ENCODE assay signal across 12 mouse cellular contexts in genomic region chr16:48326903-48327302, GRCm38 (mm10). TPM values are rescaled to one million over a fixed set of nuclear protein-coding genes. Genes with fewer than 3 reads are reported as not detected.
A peak's percentile ranks its signal among the peaks of the same experiment; 100 is the strongest.
DNase-seq lines count a peak whose midpoint lies in the region; ATAC-seq lines count a peak whose summit lies in the region.
"Had no signal": no experiment of that assay in that cellular context is flagged by ENCODE, and none has a peak within 500 bp of the region (broad histone marks: within the 10 kb centered on the region; RNA-seq: fewer than 3 reads in every experiment).

No protein-coding gene starts in this region.

- 0 out of 2 replicates have a peak, but pooled peaks have one; percentile 17 for ATAC-seq in hindbrain, embryonic 14.5 days (ENCODE audit: low FRiP score)
- ATAC-seq in heart, embryonic 12.5 days (ENCODE audit: insufficient number of reproducible peaks, low FRiP score), result no peak
- no peak for ATAC-seq in midbrain, embryonic 13.5 days
- ATAC-seq: liver, postnatal 0 days had no signal

- 54% methylated on average over 5 of the region's 5 CpGs for WGBS in hindbrain, embryonic 14.5 days
- WGBS in heart, embryonic 12.5 days, result 48% methylated on average over 5 of the region's 5 CpGs
- 83% methylated on average over 5 of the region's 5 CpGs for WGBS in midbrain, embryonic 13.5 days

- H3K27ac ChIP-seq in hindbrain, embryonic 14.5 days, result no peak overlapping the region
- H3K27ac ChIP-seq in heart, embryonic 12.5 days (ENCODE audit: poor library complexity, severe bottlenecking), result no peak overlapping the region
- no peak overlapping the region for H3K27ac ChIP-seq in midbrain, embryonic 13.5 days
- H3K27ac ChIP-seq: limb, embryonic 12.5 days had no signal

- DNase-seq in kidney, postnatal 10 days, result peak; percentile 45
- DNase-seq in kidney, adult 8-10 months, result no peak
- DNase-seq in brain, adult 2 months (ENCODE audit: low read depth, low spot score), result peak; percentile 83
- peak; percentile 20 to 25 for DNase-seq in cerebellum, postnatal 10 days
- DNase-seq in hindbrain, embryonic 14.5 days (ENCODE audit: low spot score), result no peak
- no peak for DNase-seq in gastrocnemius, adult 8-10 months (ENCODE audit: low spot score in 2 of 2)
- DNase-seq: liver, postnatal 0 days had no signal

- no peak overlapping the region for H3K4me2 ChIP-seq in hindbrain, embryonic 14.5 days (replicated peaks)
- H3K4me2 ChIP-seq in heart, embryonic 12.5 days, result no peak overlapping the region
- no peak overlapping the region for H3K4me2 ChIP-seq in midbrain, embryonic 13.5 days (replicated peaks)
- H3K4me2 ChIP-seq: heart, embryonic 11.5 days; limb, embryonic 12.5 days had no signal

- no peak overlapping the region for H3K9ac ChIP-seq in hindbrain, embryonic 14.5 days
- H3K9ac ChIP-seq in heart, embryonic 12.5 days, result no peak overlapping the region
- H3K9ac ChIP-seq in midbrain, embryonic 13.5 days (replicated peaks), result no peak overlapping the region
- H3K9ac ChIP-seq: limb, embryonic 12.5 days; liver, postnatal 0 days had no signal

- H3K9me3 ChIP-seq in hindbrain, embryonic 14.5 days (ENCODE audit: control insufficient read depth, low read length), result no peaks in the 10 kb centered on the region
- H3K9me3 ChIP-seq in heart, embryonic 12.5 days (replicated peaks), result no peaks in the 10 kb centered on the region; the same call in 1 of the 2 replicates
- no peaks in the 10 kb centered on the region for H3K9me3 ChIP-seq in midbrain, embryonic 13.5 days
- H3K9me3 ChIP-seq: limb, embryonic 12.5 days had no signal

- no peaks in the 10 kb centered on the region for H3K4me1 ChIP-seq in hindbrain, embryonic 14.5 days (replicated peaks; ENCODE audit: control insufficient read depth, insufficient read depth, low read length)
- H3K4me1 ChIP-seq in heart, embryonic 12.5 days (replicated peaks), result no peaks in the 10 kb centered on the region
- H3K4me1 ChIP-seq in midbrain, embryonic 13.5 days (replicated peaks), result no peaks in the 10 kb centered on the region
- H3K4me1 ChIP-seq: limb, embryonic 12.5 days had no signal

- no peak overlapping the region for H3K4me3 ChIP-seq in hindbrain, embryonic 14.5 days (replicated peaks; ENCODE audit: low read length)
- no peak overlapping the region for H3K4me3 ChIP-seq in heart, embryonic 12.5 days
- no peak overlapping the region for H3K4me3 ChIP-seq in midbrain, embryonic 13.5 days (replicated peaks)
- H3K4me3 ChIP-seq: erythroblast, embryonic 14.5 days; limb, embryonic 12.5 days had no signal

- no peaks in the 10 kb centered on the region for H3K27me3 ChIP-seq in hindbrain, embryonic 14.5 days (ENCODE audit: control insufficient read depth, insufficient read depth, low read length)
- no peaks in the 10 kb centered on the region for H3K27me3 ChIP-seq in heart, embryonic 12.5 days (replicated peaks)
- H3K27me3 ChIP-seq in midbrain, embryonic 13.5 days, result no peaks in the 10 kb centered on the region
- H3K27me3 ChIP-seq: limb, embryonic 12.5 days had no signal

- no peaks in the 10 kb centered on the region for H3K36me3 ChIP-seq in hindbrain, embryonic 14.5 days (replicated peaks; ENCODE audit: control insufficient read depth, insufficient read depth)
- H3K36me3 ChIP-seq in heart, embryonic 12.5 days, result no peaks in the 10 kb centered on the region
- no peaks in the 10 kb centered on the region for H3K36me3 ChIP-seq in midbrain, embryonic 13.5 days
- H3K36me3 ChIP-seq: limb, embryonic 12.5 days had no signal

RNA-seq across cellular contexts. Expression of gene Dppa2, which starts 23.2 kb away (rescaled TPM):
- polyA plus RNA-seq in hindbrain, embryonic 14.5 days (2014; fragmentation: Nextera tagmentation; extraction: Ambion mirVana), result not detected in 2 replicates
- not detected for total RNA-seq in gastrocnemius, adult 8-10 months (2022)
- not detected in 2 replicates for polyA plus RNA-seq in heart, embryonic 12.5 days (2016; fragmentation: Nextera tagmentation; extraction: Ambion mirVana)
- not detected in 2 replicates for polyA plus RNA-seq in midbrain, embryonic 13.5 days (2015; fragmentation: Nextera tagmentation; extraction: Ambion mirVana)
- polyA plus RNA-seq: erythroblast, embryonic 14.5 days; heart, embryonic 11.5 days; limb, embryonic 12.5 days; liver, postnatal 0 days had no signal

RNA-seq across cellular contexts. Expression of gene Dppa4, which starts 43.4 kb away (rescaled TPM):
- polyA plus RNA-seq in hindbrain, embryonic 14.5 days (2014; fragmentation: Nextera tagmentation; extraction: Ambion mirVana), result not detected in 2 replicates
- total RNA-seq in gastrocnemius, adult 8-10 months (2022), result not detected
- not detected in 2 replicates for polyA plus RNA-seq in heart, embryonic 12.5 days (2016; fragmentation: Nextera tagmentation; extraction: Ambion mirVana)
- not detected in 2 replicates for polyA plus RNA-seq in midbrain, embryonic 13.5 days (2015; fragmentation: Nextera tagmentation; extraction: Ambion mirVana)
- polyA plus RNA-seq: erythroblast, embryonic 14.5 days; heart, embryonic 11.5 days; limb, embryonic 12.5 days; liver, postnatal 0 days had no signal

Comparison
In these comparisons a context has a peak if more than half of its experiments do, and no peak if none do; other contexts are left out.
1. DNase-seq: peak in kidney, postnatal 10 days (single experiment), brain, adult 2 months (single experiment) and cerebellum, postnatal 10 days (2 of 2); none in kidney, adult 8-10 months (0 of 2), hindbrain, embryonic 14.5 days (single experiment) and gastrocnemius, adult 8-10 months (0 of 2).